ENCODE assay signal across 26 mouse cellular contexts in genomic region chr3:90640981-90641380, GRCm38 (mm10). TPM values are rescaled to one million over a fixed set of nuclear protein-coding genes. Genes with fewer than 3 reads are reported as not detected.
DNase-seq lines count a peak whose midpoint lies in the region; ATAC-seq and TF ChIP-seq lines count a peak whose summit lies in the region.
"Had no signal": no experiment of that assay in that cellular context is flagged by ENCODE, and none has a peak within 500 bp of the region (broad histone marks: within the 10 kb centered on the region; RNA-seq: fewer than 3 reads in every experiment).

No protein-coding gene starts in this region.

- H3K4me1 ChIP-seq in heart, embryonic 11.5 days (ENCODE audit: control insufficient read depth, insufficient read depth, low read length) = no peaks in the 10 kb centered on the region
- H3K4me1 ChIP-seq in stomach, postnatal 0 days (replicated peaks; ENCODE audit: control insufficient read depth, insufficient read depth) = no peaks in the 10 kb centered on the region

- no peak overlapping the region for H3K27ac ChIP-seq in heart, embryonic 11.5 days (ENCODE audit: low read depth, low read length)
- no peak overlapping the region for H3K27ac ChIP-seq in stomach, postnatal 0 days (replicated peaks)

- H3K36me3 ChIP-seq in heart, embryonic 11.5 days (ENCODE audit: control insufficient read depth, insufficient read depth, low read length) = no peaks in the 10 kb centered on the region
- H3K36me3 ChIP-seq in stomach, postnatal 0 days (ENCODE audit: control insufficient read depth, insufficient read depth, low read length) = no peaks in the 10 kb centered on the region
- H3K36me3 ChIP-seq: G1E had no signal

- ATAC-seq in heart, embryonic 11.5 days (replicated peaks; ENCODE audit: insufficient number of reproducible peaks, low FRiP score, low TSS enrichment) = no peak
- no peak for ATAC-seq in stomach, postnatal 0 days (ENCODE audit: low FRiP score, low TSS enrichment)
- ATAC-seq: activated CD4-positive, CD25-positive, alpha-beta regulatory T cell, adult 4 months; CD4-positive, CD25-positive, alpha-beta regulatory T cell, adult 4 months; Patski had no signal

- H3K9me3 ChIP-seq in heart, embryonic 11.5 days (replicated peaks; ENCODE audit: control insufficient read depth, low read length) = no peaks in the 10 kb centered on the region
- no peaks in the 10 kb centered on the region for H3K9me3 ChIP-seq in stomach, postnatal 0 days (ENCODE audit: control insufficient read depth, low read length)
- H3K9me3 ChIP-seq: G1E had no signal

- no peak for TF ChIP-seq EP300 in stomach, postnatal 0 days (optimal IDR thresholded peaks at IDR 0.05)

- H3K27me3 ChIP-seq in heart, embryonic 11.5 days (ENCODE audit: control insufficient read depth, insufficient read depth, low read length) = no peaks in the 10 kb centered on the region
- H3K27me3 ChIP-seq in stomach, postnatal 0 days (ENCODE audit: control insufficient read depth, insufficient read depth, low read length) = no peaks in the 10 kb centered on the region
- H3K27me3 ChIP-seq: Patski had no signal

- no peak for TF ChIP-seq CTCF in stomach, postnatal 0 days (IDR thresholded peaks at IDR 0.05; ENCODE audit: low read depth)

- 69% methylated on average over 7 of the region's 7 CpGs for WGBS in heart, embryonic 11.5 days (ENCODE audit: insufficient replicate concordance)
- WGBS in stomach, postnatal 0 days = 78% methylated on average over 7 of the region's 7 CpGs

- no peak overlapping the region for H3K9ac ChIP-seq in heart, embryonic 11.5 days (ENCODE audit: low read depth, low read length)
- H3K9ac ChIP-seq in stomach, postnatal 0 days (ENCODE audit: low read length) = no peak overlapping the region

- DNase-seq in heart, adult 11 months = peak; percentile 64
- DNase-seq in 3T3-L1 (ENCODE audit: low read depth, low spot score) = peak; percentile 64
- DNase-seq in NIH3T3 (ENCODE audit: low read depth) = peak; percentile 65
- DNase-seq in stomach, postnatal 0 days (ENCODE audit: low spot score) = peak; percentile 4
- no peak for DNase-seq in Muller cell, postnatal 12 days (ENCODE audit: inconsistent ontology term)
- DNase-seq in cerebellum, adult 9-10 months = no peak
- DNase-seq in neural tube, embryonic 10.5 days (ENCODE audit: extremely low spot score, low spot score) = no peak
- DNase-seq: adrenal gland, adult 2 months; adrenal gland, adult 8-10 months; adrenal gland, postnatal 10 days; adrenal gland, postnatal 14 days; adrenal gland, postnatal 25 days; adrenal gland, postnatal 36 days; B cell, adult 2 months; cerebellum, adult 11 months; cerebellum, adult 11-12 months; cerebellum, adult 18-20 months; cerebellum, adult 2 months; cerebellum, adult 8-10 months had no signal

- H3K4me2 ChIP-seq in heart, embryonic 11.5 days = no peak overlapping the region
- H3K4me2 ChIP-seq in stomach, postnatal 0 days (replicated peaks; ENCODE audit: low read depth) = no peak overlapping the region

- H3K4me3 ChIP-seq in heart, embryonic 11.5 days (ENCODE audit: low read depth, low read length) = no peak overlapping the region
- H3K4me3 ChIP-seq in stomach, postnatal 0 days (ENCODE audit: low read depth, low read length) = no peak overlapping the region

RNA-seq across cellular contexts. Expression of gene S100a7a, which starts 12.8 kb away (rescaled TPM):
- not detected in 2 replicates for polyA plus RNA-seq in heart, embryonic 11.5 days (2014; fragmentation: Nextera tagmentation; extraction: Ambion mirVana)
- polyA plus RNA-seq in stomach, postnatal 0 days (2015; fragmentation: Nextera tagmentation; extraction: Ambion mirVana) = 24.5 and 27.3 TPM in 2 replicates
- polyA plus RNA-seq: activated CD4-positive, CD25-positive, alpha-beta regulatory T cell, adult 4 months; CD4-positive, CD25-positive, alpha-beta regulatory T cell, adult 4 months; G1E had no signal

RNA-seq across cellular contexts. Expression of gene S100a8, which starts 27.8 kb away (rescaled TPM):
- 1.9 and 5.2 TPM in 2 replicates for polyA plus RNA-seq in heart, embryonic 11.5 days (2014; fragmentation: Nextera tagmentation; extraction: Ambion mirVana)
- 14.4 and 18.3 TPM in 2 replicates for polyA plus RNA-seq in stomach, postnatal 0 days (2015; fragmentation: Nextera tagmentation; extraction: Ambion mirVana)
- polyA plus RNA-seq: adrenal gland, adult 2 months; C2C12; CD4-positive, CD25-positive, alpha-beta regulatory T cell, adult 4 months; G1E; Patski had no signal

RNA-seq across cellular contexts. Expression of gene S100a6, which starts 28.3 kb away (rescaled TPM):
- polyA plus RNA-seq in heart, embryonic 11.5 days (2014; fragmentation: Nextera tagmentation; extraction: Ambion mirVana) = 43.6 and 44.5 TPM in 2 replicates
- polyA plus RNA-seq in stomach, postnatal 0 days (2015; fragmentation: Nextera tagmentation; extraction: Ambion mirVana) = 3,650 and 3,685 TPM in 2 replicates
- polyA plus RNA-seq: G1E had no signal

RNA-seq across cellular contexts. Expression of gene S100a5, which starts 32.7 kb away (rescaled TPM):
- polyA plus RNA-seq in heart, embryonic 11.5 days (2014; fragmentation: Nextera tagmentation; extraction: Ambion mirVana) = not detected in 2 replicates
- polyA plus RNA-seq in stomach, postnatal 0 days (2015; fragmentation: Nextera tagmentation; extraction: Ambion mirVana) = 9.6 and 10.5 TPM in 2 replicates
- polyA plus RNA-seq: activated CD4-positive, CD25-positive, alpha-beta regulatory T cell, adult 4 months; adrenal gland, adult 2 months; brain, embryonic 14.5 days; CD4-positive, CD25-positive, alpha-beta regulatory T cell, adult 4 months; cerebellum, adult 2 months; G1E; Patski had no signal

RNA-seq across cellular contexts. Expression of gene S100a4, which starts 37.4 kb away (rescaled TPM):
- 3.4 and 3.5 TPM in 2 replicates for polyA plus RNA-seq in heart, embryonic 11.5 days (2014; fragmentation: Nextera tagmentation; extraction: Ambion mirVana)
- polyA plus RNA-seq in stomach, postnatal 0 days (2015; fragmentation: Nextera tagmentation; extraction: Ambion mirVana) = 12.1 and 17.4 TPM in 2 replicates
- polyA plus RNA-seq: G1E had no signal

Comparison
In these comparisons a context has a peak if more than half of its experiments do, and no peak if none do; other contexts are left out.
1. DNase-seq: peak in heart, adult 11 months (single experiment), 3T3-L1 (single experiment), NIH3T3 (single experiment) and stomach, postnatal 0 days (single experiment); none in Muller cell, postnatal 12 days (single experiment), cerebellum, adult 9-10 months (single experiment) and neural tube, embryonic 10.5 days (single experiment).
2. RNA of gene S100a7a, which starts 12.8 kb away (polyA plus RNA-seq): 24.5 to 27.3 TPM in stomach, postnatal 0 days; not detected in heart, embryonic 11.5 days; every median in the first group is over 10 times any median in the second.
3. RNA of gene S100a6, which starts 28.3 kb away (polyA plus RNA-seq): 3,650 to 3,685 TPM in stomach, postnatal 0 days; 43.6 to 44.5 TPM in heart, embryonic 11.5 days; every median in the first group is over 10 times any median in the second.